Mouse (Mus musculus) embryonic fibroblast, embryonic 13.5 days (primary cell): ENCODE data around the gene Sec14l5. TPM values are rescaled to one million over a fixed set of nuclear protein-coding genes. Genes with fewer than 3 reads are reported as not detected.
"Not testable (repeated sequence)": the region's sequence is repeated elsewhere in the genome, so short reads cannot be mapped to it uniquely, and the experiment has no call there.

Experiments used
- H3K27ac ChIP-seq: 2 replicates; pipeline ENCODE4 v1.5.1; 2012; ENCODE audit warnings: low read length, control low read depth, inconsistent platforms; ENCODE audit not compliant: insufficient read depth
- H3K4me1 ChIP-seq: 2 replicates; pipeline ENCODE4 v1.6.1; 2011; ENCODE audit warnings: low read length; ENCODE audit not compliant: control insufficient read depth, insufficient read depth
- H3K4me3 ChIP-seq: 2 replicates; pipeline ENCODE4 v1.5.1; 2011; ENCODE audit warnings: mild to moderate bottlenecking, control low read depth, low read length; ENCODE audit not compliant: insufficient read depth
- CTCF ChIP-seq: IDR thresholded peaks from 2 replicates; pipeline ENCODE4 v1.5.1; 2011; ENCODE audit warnings: mild to moderate bottlenecking, control low read depth, low read length, moderate library complexity, borderline replicate concordance; ENCODE audit not compliant: insufficient read depth
- POLR2A ChIP-seq: IDR thresholded peaks from 2 replicates; pipeline ENCODE4 v1.6.1; 2011; ENCODE audit warnings: low read depth, mild to moderate bottlenecking, control low read depth, low read length, moderate library complexity
- polyA plus RNA-seq: library from polyadenylated mRNA; stranded (reverse); fragments of >200 nt; gene quantifications from 2 replicates; pipeline ENCODE4 v1.2.4, GENCODE M21; 2011; ENCODE audit warnings: low read depth; ENCODE audit not compliant: missing spikeins, insufficient read length

The Sec14l5 gene
- polyA plus RNA-seq, 1 experiment: not detected

- H3K4me3 ChIP-seq: no peak overlapping the region
- H3K4me1 ChIP-seq: no peaks in the 10 kb centered on the region
- no peak overlapping the region for H3K27ac ChIP-seq
- TF ChIP-seq POLR2A: no peak
- TF ChIP-seq CTCF: no peak
Measured at GRCm38 (mm10) chr16:5212150-5212549, 65.2 kb downstream of the Sec14l5 start.

GRCm38 (mm10) chr16:5214126-5214525 is 67.2 kb downstream of the Sec14l5 start:
- Histone ChIP-seq H3K27ac (no peak overlapping the region), H3K4me1 (no peaks in the 10 kb centered on the region), H3K4me3 (no peak overlapping the region)
- TF ChIP-seq CTCF: no peak
- no peak for TF ChIP-seq POLR2A

- Histone ChIP-seq H3K27ac (no peak overlapping the region), H3K4me3 (no peak overlapping the region), H3K4me1 (no peaks in the 10 kb centered on the region)
- TF ChIP-seq CTCF: no peak
- TF ChIP-seq POLR2A: no peak
Measured at GRCm38 (mm10) chr16:5216686-5217085, 69.8 kb downstream of the Sec14l5 start.

GRCm38 (mm10) chr16:5217341-5218133 is 70.6 kb downstream of the Sec14l5 start:
- no peaks in the 10 kb centered on the region for H3K4me1 ChIP-seq
- no peak for TF ChIP-seq CTCF
- H3K4me3 ChIP-seq: no peak overlapping the region
- no peak overlapping the region for H3K27ac ChIP-seq

- no peak for TF ChIP-seq CTCF
- TF ChIP-seq POLR2A: no peak
- no peaks in the 10 kb centered on the region for H3K4me1 ChIP-seq
- H3K27ac ChIP-seq: no peak overlapping the region
- H3K4me3 ChIP-seq: no peak overlapping the region
Measured at GRCm38 (mm10) chr16:5221403-5221802, 74.5 kb downstream of the Sec14l5 start.

- Histone ChIP-seq H3K27ac (no peak within 1 kb of the TSS), H3K4me1 (no peaks in the 10 kb centered on the region), H3K4me3 (no peak within 1 kb of the TSS)
- TF ChIP-seq POLR2A (no peak), CTCF (no peak)
Measured at GRCm38 (mm10) chr16:5222140-5222539, 75.2 kb downstream of the Sec14l5 start, which contains the start of gene AU021092. Gene AU021092, minus strand, starts transcription at chr16:5222299.

- not testable (repeated sequence) for H3K27ac ChIP-seq, H3K4me1 ChIP-seq, H3K4me3 ChIP-seq
Measured at GRCm38 (mm10) chr16:5226534-5226933, 79.6 kb downstream of the Sec14l5 start.

GRCm38 (mm10) chr16:5227501-5227900 is 80.6 kb downstream of the Sec14l5 start:
- not testable (repeated sequence) for H3K27ac ChIP-seq, H3K4me3 ChIP-seq, H3K4me1 ChIP-seq

- H3K4me1 ChIP-seq: not testable (repeated sequence)
Measured at GRCm38 (mm10) chr16:5228103-5228502, 81.2 kb downstream of the Sec14l5 start.

GRCm38 (mm10) chr16:5232982-5233381 is 86.1 kb downstream of the Sec14l5 start:
- no peak for TF ChIP-seq POLR2A
- TF ChIP-seq CTCF: no peak
- 0 out of 2 replicates have a peak, but pooled peaks cover 3% of the 10 kb centered on the region for H3K4me1 ChIP-seq
- no peak overlapping the region for H3K4me3 ChIP-seq
- H3K27ac ChIP-seq: no peak overlapping the region

More at GRCm38 (mm10) chr16:5228103-5228502, 81.2 kb downstream of the Sec14l5 start:
- not testable (repeated sequence) for H3K27ac ChIP-seq, H3K4me3 ChIP-seq
